Mouse (Mus musculus) B cell, adult 2 months (primary cell): ENCODE results near the gene Dnttip1.
A peak's percentile ranks its signal among the peaks of the same experiment; 100 is the strongest.

Experiments
- DNase-seq, 2 experiments: peaks; one replicate each; pipeline ENCODE4 v3.0.0; 2022

Gene Dnttip1

DNA sequence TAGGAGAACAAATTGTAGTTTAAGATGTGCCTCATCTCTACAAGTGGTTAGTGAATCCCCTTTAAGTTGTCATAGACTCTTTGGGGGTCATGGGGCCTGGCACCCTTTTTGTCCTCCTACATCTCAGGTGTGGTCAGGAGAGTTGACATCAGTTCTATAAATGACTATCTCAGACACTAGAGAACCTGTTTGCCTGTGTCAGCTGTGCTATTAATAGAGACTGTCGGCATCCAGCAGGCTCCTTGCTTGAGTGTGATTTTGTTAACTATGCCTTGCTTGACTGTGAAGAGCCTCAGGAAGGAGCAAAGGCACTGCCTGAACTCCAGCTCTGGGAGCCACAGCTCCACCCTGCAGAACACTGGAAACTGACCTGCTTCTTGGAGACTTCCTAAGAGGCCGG is 9.0 kb downstream of the Dnttip1 start:
- no peak for DNase-seq

DNA sequence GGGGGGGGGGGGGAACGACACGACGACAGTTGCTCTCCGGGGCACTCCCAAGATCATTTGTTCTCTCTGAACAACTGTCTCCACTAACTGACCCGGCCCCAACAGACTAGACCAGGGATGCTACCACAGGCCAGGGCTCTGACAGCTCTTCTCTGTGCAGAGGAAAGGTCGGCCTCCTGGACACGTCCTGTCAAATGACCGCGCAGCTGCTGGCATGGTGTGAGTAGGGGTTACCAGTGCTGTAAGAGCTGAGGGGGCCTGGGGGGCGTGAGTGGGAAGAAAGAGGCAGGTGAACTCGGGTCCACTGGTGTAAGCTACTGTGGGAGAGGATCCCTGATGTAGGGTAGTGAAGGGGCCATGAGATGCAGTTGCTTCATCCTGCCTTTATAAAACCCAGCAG is 12.1 kb downstream of the Dnttip1 start:
- no peak for DNase-seq

DNA sequence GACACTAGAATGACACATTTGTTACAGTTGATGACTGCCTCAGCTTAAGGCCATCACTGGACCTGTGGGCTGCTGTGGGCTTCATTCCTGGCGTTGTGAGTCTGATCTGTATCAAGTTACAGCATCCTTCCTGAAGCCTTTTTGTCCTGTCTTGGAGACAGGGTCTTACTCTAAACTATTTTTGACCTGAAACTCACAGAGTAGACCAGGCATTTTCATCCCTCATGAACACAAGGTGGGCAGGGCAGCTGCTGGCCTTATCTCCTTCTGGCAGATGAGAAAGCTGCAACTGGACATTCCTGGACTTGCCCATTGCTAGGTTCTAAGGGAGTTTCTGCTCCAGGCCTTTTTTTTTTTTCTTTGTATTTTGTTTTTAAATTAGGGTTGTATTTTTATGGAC is 12.9 kb downstream of the Dnttip1 start:
- DNase-seq: no peak

DNA sequence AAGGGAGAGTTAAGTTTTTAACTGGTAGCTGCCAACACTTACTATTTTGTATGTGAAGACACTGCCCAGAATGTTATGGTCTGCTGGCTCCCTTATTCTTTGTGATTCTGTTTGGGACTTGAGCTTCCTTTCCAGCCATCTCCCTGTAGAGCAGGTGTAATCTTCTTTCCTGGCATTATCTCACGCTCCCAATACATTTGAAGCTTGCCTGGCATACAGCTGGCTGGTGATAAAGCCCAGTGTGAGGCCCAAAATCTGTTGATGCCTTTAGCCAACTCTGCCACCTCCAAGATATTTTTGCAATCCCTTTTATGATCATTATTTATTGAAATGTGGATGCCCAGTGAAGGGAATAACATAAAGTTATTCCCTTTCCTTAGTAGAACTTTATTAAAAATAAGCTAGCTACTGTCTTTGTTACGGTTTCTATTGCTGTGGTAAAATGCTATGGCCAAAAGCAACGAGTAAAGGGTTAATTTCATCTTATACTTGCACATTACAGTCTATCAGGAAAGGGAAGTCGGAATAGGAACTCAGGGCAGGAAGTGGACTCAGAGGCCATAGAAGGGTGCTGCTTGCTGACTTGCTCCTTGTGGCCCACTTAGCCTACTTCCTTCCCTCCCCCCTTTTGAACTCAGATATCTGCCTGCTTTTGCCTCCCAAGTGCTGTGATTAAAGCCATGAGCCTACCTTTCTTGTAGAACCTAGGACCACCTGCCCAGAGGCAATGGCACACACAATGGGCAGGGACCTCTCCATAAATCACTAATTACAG is 14.5 kb downstream of the Dnttip1 start:
- DNase-seq: no peak

DNA sequence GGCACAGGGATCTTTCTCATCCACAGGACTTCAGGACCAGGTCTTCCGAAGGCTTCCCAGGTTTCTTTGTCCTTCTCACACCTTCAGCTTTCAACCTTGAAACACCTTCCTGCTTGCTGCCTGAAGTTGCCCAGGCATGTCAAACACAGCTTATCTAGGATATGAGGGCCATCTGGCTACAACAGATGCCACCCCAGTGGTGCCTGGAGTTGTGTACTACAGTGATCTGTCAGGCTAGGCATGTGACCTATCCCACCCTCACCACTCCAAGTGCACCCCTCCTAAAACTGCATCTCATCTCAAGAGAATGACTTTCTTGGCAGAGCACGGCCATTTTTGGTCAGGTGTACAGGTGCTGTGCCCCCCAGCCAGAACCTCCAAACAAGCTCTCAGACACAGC is 15.7 kb downstream of the Dnttip1 start:
- DNase-seq: no peak

DNA sequence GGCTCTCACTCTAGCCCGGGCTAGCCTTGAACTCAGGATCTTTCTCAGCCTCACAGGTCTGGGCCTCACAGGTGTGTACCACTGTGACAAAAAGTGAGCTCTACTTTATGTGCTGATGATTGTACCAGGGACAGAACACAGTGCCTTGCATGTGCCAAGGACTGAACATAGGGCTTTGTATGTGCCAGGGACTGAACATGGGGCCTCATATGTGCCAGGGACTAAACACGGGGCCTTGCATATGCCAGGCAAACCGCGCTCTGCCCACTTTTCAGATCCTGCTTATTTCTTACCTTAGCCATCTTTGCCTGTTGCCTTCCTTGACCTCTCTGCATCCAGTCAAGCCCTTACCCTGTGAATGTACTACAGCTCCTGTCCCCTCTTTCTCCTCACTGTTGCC is 16.2 kb downstream of the Dnttip1 start:
- DNase-seq: no peak

DNA sequence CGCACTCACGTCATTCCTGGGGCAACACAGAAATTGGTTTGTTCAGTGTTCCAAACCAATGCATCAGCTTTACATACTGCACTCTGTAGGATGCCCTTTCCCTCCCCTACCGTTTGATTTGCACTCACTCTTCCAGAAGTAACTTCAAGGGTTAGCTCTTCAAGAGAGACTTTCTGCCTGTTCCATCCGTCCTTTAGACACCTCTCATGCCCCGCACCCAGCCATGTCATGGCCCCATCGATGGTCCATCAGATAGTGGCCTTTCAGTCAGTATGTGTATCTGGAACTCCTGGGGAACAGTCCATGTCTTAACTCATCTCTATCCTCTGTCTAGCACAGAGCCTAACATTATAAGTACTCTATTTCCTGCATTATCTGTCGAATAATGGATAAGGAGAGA is 16.8 kb downstream of the Dnttip1 start:
- no peak for DNase-seq

DNA sequence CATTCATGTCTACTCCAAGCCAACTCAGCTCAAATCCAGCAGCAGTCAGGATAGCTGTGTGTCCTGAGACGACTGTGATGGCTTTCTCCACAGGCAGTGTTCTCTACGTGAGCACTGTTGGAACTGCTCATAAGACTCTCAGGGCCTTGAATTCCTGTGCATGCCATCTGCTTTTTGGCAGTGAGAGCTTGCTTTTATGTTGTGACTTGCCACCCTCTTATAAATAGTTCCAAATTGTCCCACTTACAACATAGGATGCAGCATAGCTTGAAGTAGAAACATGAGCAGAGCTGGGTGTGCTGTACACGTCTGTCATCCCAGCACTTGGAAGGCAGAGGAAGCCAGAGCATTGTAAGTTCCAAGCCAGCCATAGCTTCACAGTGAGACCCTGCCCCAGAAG is 20.1 kb downstream of the Dnttip1 start:
- no peak for DNase-seq

DNA sequence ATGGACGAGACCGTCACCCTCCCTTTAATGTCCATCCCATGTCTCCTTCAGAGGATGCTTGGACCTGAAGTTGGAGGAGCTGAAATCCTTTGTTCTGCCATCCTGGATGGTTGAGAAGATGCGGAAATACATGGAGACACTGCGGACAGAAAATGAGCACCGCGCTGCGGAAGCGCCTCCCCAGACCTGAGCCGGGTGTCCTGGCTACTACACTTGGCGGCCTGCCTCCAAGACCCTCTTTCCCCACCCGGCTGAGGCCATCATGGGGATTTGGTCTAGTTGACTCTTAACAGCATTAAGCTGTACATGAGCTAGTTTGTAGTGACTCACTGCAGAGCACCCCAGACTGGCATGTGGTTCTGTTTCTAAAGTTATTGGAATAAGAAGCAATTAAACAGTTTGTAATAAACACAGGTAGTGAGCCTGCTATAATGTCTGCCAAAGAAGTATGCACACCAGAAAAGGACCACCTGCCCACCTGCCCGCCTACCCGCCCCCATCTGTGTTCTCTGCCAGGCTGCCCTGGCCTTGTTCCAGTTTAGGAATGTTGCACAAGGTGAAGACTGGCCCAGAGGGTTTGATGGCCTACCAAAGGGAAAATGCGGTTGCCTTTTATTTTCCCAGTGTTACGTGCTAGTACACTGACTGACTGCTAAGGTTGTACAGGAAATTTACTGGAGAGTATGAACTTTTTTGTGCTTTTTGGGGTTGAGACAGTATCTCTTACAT is 22.2 kb downstream of the Dnttip1 start:
- no peak for DNase-seq

DNA sequence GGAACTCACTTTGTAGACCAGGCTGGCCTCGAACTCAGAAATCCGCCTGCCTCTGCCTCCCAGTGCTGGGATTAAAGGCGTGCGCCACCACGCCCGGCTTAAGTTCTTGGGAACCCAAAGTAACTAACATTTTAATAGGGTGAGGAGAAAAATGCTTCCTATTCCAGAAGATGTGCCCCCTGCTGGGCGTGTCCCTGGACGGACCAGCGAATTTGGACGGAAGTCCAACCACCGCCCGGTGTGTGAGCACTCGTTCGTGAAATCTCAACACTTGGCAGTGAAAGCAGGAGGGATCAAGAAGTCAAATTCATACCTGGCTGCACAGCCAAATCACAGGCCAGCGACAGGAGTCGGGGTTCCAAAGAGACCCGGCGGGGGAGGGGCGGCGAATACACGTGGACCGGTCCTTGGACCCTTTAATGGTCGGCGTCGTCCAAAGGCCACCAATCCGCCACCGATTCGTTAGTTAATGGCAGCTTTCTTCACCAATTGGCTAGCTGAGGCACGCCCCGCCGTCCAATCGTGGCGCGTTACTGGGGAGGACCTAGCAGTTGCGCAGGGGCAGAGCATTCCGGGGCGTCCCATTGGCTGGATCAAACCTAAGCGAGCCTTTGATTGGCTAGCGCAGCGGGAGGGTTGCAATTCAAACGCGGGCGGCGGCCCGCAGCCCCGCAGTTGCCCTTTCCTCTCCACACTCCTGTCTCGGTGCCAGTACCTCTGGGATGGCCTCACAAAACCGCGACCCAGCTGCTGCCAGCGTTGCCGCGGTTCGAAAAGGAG is 23.7 kb downstream of the Dnttip1 start, which contains the start of gene Ube2c:
Gene Ube2c, plus strand, starts transcription at position 641 of the 780 bp plus-strand sequence.
- peak; percentile 93 to 95 for DNase-seq

DNA sequence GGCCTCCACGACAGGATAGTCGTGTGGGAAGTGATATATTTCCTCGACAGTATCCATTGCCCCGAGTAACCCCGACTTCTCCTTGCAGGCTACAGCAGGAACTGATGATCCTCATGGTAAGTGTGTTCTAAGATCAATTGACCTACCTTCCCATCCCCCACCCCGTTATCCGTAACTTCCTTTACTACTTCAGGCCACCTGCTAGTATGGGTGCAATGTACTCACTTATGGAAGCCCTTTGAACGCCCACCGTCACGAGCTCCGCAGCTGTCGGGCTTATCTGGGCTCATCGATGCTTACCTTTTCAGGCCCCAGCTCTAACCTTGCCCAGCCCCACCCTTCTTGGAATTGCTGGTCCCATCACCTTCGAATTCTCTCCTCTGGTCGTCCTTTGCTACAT is 24.5 kb downstream of the Dnttip1 start:
- DNase-seq: no peak

DNA sequence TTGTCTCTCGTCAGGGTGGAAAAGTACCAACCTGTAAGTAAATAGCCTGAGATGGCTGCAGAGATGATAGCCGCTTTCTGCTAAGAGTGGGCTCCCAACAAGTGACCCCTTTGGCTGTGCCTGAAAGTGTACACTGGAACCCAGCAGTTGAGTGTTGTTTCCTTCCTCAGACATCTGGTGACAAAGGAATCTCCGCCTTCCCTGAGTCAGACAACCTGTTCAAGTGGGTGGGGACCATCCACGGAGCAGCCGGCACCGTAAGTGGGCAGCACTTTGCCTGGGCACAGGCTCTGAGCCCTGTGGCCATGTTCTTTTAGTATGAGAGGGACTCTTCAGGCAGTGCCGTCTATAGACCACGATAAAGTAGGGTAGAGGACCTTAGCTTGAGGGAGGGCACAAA is 25.3 kb downstream of the Dnttip1 start:
- no peak for DNase-seq

DNA sequence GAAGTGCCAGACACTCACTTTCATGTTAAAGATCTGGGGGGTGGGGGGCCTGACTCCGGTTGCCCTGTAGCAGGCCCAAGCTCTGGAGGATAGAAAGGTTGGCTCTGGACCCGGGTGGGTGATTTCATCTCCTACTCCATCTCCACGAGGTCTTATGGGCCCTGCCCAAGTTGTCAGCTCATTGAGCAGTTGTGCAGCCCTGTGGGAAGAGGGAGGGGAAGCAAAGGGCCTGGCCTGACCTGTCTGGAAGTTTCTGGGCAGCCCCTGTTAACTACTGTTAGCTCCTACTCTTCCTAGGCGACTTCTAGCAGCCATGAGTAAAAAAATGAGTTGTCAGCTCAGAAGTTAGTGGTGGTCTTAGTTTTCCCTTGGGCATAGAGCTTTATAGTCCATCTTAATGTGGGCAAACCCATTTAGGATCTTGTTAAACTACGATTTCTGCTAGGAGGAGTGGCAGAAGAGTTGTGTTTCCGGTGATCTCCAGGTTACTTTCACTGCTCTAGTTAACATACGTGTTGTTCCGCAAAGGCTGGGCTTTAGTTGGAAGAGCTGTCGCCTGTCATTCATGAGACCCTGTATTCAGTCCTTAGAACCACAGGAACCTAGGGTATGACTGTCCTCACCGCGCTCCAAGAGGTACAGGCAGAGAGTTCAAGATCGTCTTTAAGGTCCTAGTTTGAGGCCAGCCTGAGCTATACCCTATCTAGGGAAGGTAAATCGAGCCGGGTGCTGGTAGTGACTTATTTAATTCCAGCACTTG is 27.6 kb downstream of the Dnttip1 start:
- DNase-seq: no peak

DNA sequence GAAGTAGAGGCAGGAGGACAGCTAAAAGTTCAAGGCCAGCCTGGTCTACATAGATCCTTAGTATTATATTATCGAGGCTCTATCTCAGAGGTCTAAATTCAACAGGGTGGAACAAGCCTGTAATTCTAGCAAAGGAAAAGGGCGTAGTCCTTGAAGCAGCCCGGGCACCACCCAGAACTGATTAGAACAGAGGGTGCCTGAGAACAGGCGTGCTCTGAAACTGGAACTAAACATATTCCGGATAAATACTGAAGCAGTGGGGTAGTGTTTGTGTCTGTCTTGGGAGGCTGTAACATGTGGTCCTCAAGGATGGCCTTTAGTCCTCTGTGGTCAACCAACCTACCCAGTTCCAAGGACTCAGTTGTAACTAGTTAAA is 28.2 kb downstream of the Dnttip1 start:
- DNase-seq: no peak

DNA sequence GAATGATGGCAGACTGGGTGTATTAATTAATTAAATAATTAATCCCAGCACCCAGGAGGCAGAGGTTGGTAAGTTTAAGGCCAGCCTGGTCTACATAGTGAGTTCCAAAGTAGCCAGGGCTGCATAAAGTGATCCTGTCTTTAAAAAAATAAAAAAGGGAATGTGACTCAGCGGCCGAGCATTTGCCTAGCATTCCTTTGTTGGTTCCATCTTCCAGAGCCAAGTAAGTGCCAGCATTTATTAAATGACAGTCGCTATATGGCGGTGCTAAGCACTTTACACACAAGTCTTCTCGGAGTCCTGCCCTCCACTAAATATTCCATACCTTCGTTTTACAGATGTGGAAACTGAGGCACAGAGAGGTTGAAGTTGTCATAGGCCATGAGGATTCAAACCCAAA is 30.3 kb downstream of the Dnttip1 start:
- DNase-seq: no peak

DNA sequence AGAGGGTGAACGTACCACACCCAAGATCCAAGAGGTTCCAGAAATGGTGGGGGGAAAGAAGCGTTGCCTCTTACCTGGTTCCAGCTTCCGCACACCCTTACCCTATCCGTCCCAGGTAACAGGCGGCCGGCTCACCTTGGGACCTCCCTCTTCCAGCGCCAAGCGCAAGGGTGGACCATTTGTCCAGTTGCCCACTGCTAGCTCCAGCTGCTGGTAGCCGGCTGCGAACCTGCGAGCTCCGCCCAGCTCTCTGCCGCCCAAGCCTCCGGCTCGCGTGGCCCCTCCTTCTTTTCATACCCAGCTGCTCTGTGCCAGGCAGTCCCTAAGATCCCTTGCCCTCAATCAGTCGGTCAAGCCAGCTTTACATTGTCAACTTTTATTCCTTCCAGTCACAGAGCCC is 31.0 kb downstream of the Dnttip1 start:
- no peak for DNase-seq

DNA sequence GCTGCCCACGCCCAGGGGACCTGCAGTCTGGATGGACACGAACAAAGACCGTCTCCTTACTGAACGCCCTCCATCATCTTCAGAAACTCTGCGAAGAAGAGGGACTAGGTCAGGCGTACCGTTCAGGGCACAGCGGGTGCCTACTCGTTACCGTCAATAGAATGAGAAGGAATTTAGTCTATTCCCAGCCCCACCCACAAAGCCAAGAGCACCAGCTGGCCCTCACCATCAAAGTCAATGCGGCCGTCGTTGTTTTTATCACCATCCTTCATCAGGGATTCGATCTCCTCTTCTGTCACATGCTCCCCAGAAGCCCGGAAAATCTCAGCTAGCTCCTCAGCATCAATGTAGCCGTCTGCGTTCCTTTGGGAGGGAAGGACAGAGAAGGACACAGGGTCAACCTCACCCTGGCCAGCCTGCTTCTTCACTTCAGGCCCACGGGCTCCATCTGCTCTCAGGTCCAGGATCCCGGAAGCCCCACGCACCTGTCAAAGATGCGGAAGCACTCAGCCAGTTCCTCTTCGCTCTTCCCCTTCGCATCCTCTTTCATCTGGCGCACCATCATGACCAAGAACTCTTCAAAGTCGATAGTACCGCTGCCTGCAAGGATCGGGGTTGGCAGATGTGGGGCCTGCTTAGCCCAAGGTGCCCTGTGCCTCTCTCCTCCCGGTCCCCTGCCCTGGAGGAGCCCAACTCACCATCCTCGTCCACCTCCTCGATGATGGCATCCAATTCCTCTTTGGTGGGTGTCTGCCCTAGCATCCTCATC is 31.6 kb downstream of the Dnttip1 start:
- no peak for DNase-seq

DNA sequence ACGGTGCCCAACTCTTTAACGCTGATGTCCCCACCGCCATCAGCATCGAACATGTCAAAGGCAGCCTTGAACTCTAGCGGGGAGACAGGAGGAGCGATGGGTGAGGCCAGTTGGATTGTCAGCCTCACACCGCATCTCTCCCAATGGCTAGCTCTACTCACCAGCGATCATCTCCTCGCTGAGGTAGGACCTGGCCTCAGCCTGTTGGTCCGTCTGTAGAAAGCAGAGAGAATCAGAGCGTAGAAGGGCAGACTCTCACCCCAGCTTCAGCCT is 32.2 kb downstream of the Dnttip1 start:
- no peak for DNase-seq

DNA sequence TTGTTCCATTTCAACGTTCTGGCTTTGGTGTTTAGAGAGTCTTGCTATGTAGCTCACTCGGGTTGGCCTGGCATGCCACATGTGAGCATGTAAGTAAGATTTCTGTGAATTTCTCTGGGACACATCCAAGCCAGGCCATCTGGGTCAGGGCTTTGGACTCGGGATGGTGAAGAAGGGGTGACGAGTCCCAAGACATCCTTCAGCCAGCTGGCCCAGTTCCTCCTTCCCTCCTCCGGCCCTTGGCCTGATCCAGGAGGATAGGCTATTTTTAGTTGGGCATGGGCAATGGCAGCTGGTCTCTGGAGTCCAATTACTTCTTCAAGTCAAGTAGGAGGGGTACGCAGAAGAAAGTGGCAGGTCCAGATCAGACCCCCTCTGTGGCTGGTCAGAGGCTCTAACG is 33.0 kb downstream of the Dnttip1 start:
- DNase-seq: no peak

DNA sequence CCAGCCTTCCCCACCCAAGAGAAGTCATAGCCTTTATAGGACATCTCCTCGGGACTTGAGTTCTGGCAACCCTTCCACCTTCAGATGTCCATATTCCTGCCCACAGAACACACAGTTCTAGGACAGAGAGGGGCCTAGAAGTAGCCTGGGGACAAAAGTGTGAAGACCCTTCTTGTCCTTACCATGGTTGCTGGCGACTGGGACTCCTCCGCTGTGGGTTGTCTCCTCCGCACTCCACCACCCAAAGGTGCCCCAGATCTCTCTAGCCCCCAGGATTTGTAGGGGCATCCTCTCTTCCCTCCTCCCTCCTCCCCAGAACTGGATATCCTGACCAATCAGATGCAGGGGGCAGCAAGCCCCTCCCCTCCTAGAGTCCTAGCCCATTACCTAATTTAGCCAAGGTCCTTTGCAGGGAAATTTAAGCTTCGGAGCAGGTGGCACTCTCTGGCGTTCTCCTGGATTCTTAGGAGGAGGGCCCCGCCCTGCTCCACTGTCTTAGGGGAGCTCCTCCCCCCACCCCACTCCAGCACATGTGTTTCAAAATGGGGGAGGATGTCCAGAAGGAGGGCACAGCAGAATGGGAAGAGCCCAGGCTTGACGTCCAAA is 33.8 kb downstream of the Dnttip1 start, which contains the start of gene Tnnc2:
Gene Tnnc2, minus strand, starts transcription at position 487 of the 606 bp plus-strand sequence.
- DNase-seq: no peak

DNA sequence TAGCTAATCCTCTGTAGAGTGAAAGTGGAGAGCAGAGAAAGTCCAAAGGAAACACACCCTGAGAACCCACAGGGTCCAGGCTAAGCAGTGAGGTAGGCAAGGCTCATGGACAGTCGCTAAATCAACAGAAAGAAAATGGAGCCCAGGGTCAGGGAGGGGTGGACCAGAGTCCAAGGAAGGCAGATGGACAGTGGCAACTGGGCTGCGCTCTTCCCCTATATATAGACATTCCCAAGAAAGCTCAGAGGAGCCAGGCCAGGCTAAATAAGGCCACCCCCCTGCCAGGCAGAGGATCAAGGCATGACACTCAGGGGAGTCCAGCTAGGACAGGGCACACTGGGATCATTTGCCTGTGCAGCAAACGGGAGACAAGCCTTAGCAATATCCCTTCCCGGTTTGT is 36.1 kb downstream of the Dnttip1 start:
- no peak for DNase-seq
